Mouse (Mus musculus) right cerebral cortex, postnatal 14 days (tissue): ENCODE data around the gene Socs5.

Source experiments
- DNase-seq: peaks from one replicate; pipeline ENCODE4 v3.0.0; 2022

The Socs5 gene

GRCm38 (mm10) chr17:87172031-87172430, 64.6 kb downstream of the Socs5 start:
- DNase-seq = no peak

GRCm38 (mm10) chr17:87173966-87174365, 66.5 kb downstream of the Socs5 start:
- no peak for DNase-seq

GRCm38 (mm10) chr17:87174651-87175331, 67.3 kb downstream of the Socs5 start:
- no peak for DNase-seq

- no peak for DNase-seq
Observed at GRCm38 (mm10) chr17:87176066-87177012, 68.9 kb downstream of the Socs5 start.

GRCm38 (mm10) chr17:87178596-87179590, 71.4 kb downstream of the Socs5 start:
- peak; percentile 22 for DNase-seq

GRCm38 (mm10) chr17:87179939-87180550, 72.6 kb downstream of the Socs5 start:
- no peak for DNase-seq

GRCm38 (mm10) chr17:87181683-87182346, 74.3 kb downstream of the Socs5 start:
- DNase-seq = no peak

- DNase-seq = no peak
Observed at GRCm38 (mm10) chr17:87185461-87186066, 78.1 kb downstream of the Socs5 start.

- DNase-seq = no peak
Observed at GRCm38 (mm10) chr17:87187005-87187404, 79.5 kb downstream of the Socs5 start.
